Mouse (Mus musculus) liver, adult 2 months (tissue): ENCODE measurements around the gene Eefsec. TPM values are rescaled to one million over a fixed set of nuclear protein-coding genes. Genes with fewer than 3 reads are reported as not detected.

ENCODE experiments used
- DNase-seq: peaks from one replicate; pipeline ENCODE4 v3.0.0-alpha.2; 2011; ENCODE audit warnings: low read depth, low spot score; ENCODE audit errors: extremely low read depth
- H3K27ac ChIP-seq: fragments of 200-500 bp; replicated peaks from 2 replicates; pipeline ENCODE4 v1.5.1; 2012; ENCODE audit warnings: low read depth, mild to moderate bottlenecking, control low read depth, inconsistent platforms, low read length; ENCODE audit not compliant: insufficient read depth
- H3K27me3 ChIP-seq: fragments of 200-500 bp; 2 replicates; pipeline ENCODE4 v1.6.1; 2012; ENCODE audit warnings: mild to moderate bottlenecking, moderate library complexity, low read length, inconsistent platforms; ENCODE audit not compliant: control insufficient read depth, insufficient read depth
- H3K36me3 ChIP-seq: fragments of 200-500 bp; 2 replicates; pipeline ENCODE4 v1.6.1; 2012; ENCODE audit warnings: low read length, inconsistent platforms; ENCODE audit not compliant: control insufficient read depth, insufficient read depth
- H3K4me1 ChIP-seq: fragments of 200-500 bp; 2 replicates; pipeline ENCODE4 v1.6.1; 2011; ENCODE audit warnings: low read length; ENCODE audit not compliant: control insufficient read depth, insufficient read depth
- H3K4me3 ChIP-seq: fragments of 200-500 bp; 2 replicates; pipeline ENCODE4 v1.5.1; 2011; ENCODE audit warnings: low read depth, mild to moderate bottlenecking, control low read depth, low read length, moderate library complexity; ENCODE audit not compliant: insufficient read depth
- H3K79me2 ChIP-seq: fragments of 200-500 bp; 2 replicates; pipeline ENCODE4 v1.6.1; 2012; ENCODE audit warnings: inconsistent platforms, mild to moderate bottlenecking, low read length, moderate library complexity; ENCODE audit not compliant: control insufficient read depth, insufficient read depth
- H3K9ac ChIP-seq: fragments of 200-500 bp; 2 replicates; pipeline ENCODE4 v1.6.1; 2012; ENCODE audit warnings: low read depth, mild to moderate bottlenecking, control low read depth, inconsistent platforms, low read length
- CTCF ChIP-seq: fragments of 200-500 bp; IDR thresholded peaks from 2 replicates; pipeline ENCODE4 v1.5.1; 2011; ENCODE audit warnings: low read depth, low read length, control low read depth
- POLR2A ChIP-seq: fragments of 200-500 bp; IDR thresholded peaks from 2 replicates; pipeline ENCODE4 v1.6.1; 2011; ENCODE audit warnings: low read length, control low read depth; ENCODE audit not compliant: insufficient read depth; ENCODE audit errors: extremely low read depth
- WGBS: fragments of 180-500 bp; shearing (Covaris S2); methylation state at CpG from one replicate; pipeline ENCODE4 v1.1.7; 2018; 5-methylcytosine and 5-hydroxymethylcytosine counted together
- polyA plus RNA-seq: library from polyadenylated mRNA; depleted of rRNA; stranded (reverse); fragments of >200 nt; gene quantifications from 2 replicates; pipeline ENCODE4 v1.2.3, GENCODE M21; 2012
- total RNA-seq: library from RNA; depleted of rRNA; stranded (reverse); fragments of >200 nt; gene quantifications from 2 replicates; pipeline ENCODE4 v1.2.3, GENCODE M21; 2014

Gene Eefsec
- total and polyA plus RNA-seq, 2 experiments = 23.7 to 42.8 TPM

- Histone ChIP-seq H3K79me2 (peaks cover 16% of the 10 kb centered on the region; the same call in 1 of the 2 replicates), H3K4me3 (no peak overlapping the region), H3K4me1 (peaks cover 7% of the 10 kb centered on the region), H3K9ac (no peak overlapping the region), H3K27ac (no peak overlapping the region), H3K27me3 (no peaks in the 10 kb centered on the region), H3K36me3 (no peaks in the 10 kb centered on the region)
- no peak for TF ChIP-seq CTCF
- TF ChIP-seq POLR2A = no peak
- DNase-seq = no peak
- WGBS = 76% methylated on average over 8 of the region's 8 CpGs
Observed at GRCm38 (mm10) chr6:88384420-88385053, 61.8 kb downstream of the Eefsec start.

GRCm38 (mm10) chr6:88383734-88384133 is 62.6 kb downstream of the Eefsec start:
- DNase-seq = peak; percentile 88
- no peak overlapping the region for H3K27ac ChIP-seq

GRCm38 (mm10) chr6:88379756-88380155 is 66.6 kb downstream of the Eefsec start:
- WGBS = 33% methylated on average over 3 of the region's 3 CpGs
- peaks cover 5% of the 10 kb centered on the region for H3K4me1 ChIP-seq
- no peak overlapping the region for H3K27ac ChIP-seq
- H3K27me3 ChIP-seq = no peaks in the 10 kb centered on the region
- peaks cover 19% of the 10 kb centered on the region; the same call in 1 of the 2 replicates for H3K79me2 ChIP-seq
- H3K36me3 ChIP-seq = peaks cover 2% of the 10 kb centered on the region; the same call in 1 of the 2 replicates
- H3K4me3 ChIP-seq = no peak overlapping the region
- DNase-seq = peak; percentile 34
- TF ChIP-seq CTCF (no peak), POLR2A (no peak)
- H3K9ac ChIP-seq = no peak overlapping the region

More at GRCm38 (mm10) chr6:88383734-88384133, 62.6 kb downstream of the Eefsec start:
- Histone ChIP-seq H3K27me3 (no peaks in the 10 kb centered on the region), H3K9ac (no peak overlapping the region), H3K4me3 (no peak overlapping the region), H3K36me3 (no peaks in the 10 kb centered on the region), H3K4me1 (peaks cover 7% of the 10 kb centered on the region), H3K79me2 (peaks cover 16% of the 10 kb centered on the region; the same call in 1 of the 2 replicates)
- no peak for TF ChIP-seq CTCF
- no peak for TF ChIP-seq POLR2A

DNA sequence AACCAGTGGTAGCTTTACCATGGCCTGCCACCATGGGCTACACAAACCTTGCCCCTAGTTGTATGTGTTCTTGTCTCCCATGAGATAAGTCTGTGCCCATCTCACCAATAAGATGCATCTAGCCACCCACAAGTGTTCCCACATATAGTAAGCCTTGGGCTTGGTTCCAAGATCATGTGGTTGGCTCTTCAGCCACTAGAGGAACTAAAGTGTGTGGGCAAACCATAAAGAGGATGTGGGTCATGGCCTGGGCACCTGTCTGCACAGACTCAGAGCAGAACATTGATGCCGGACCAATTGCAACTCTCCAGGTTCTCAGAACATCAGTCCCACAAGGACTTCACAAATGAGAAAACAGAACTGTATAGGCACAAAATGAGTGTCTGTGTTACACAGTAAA is 67.5 kb downstream of the Eefsec start:
- 95% methylated on average over 1 of the region's 1 CpGs for WGBS
- no peak overlapping the region for H3K9ac ChIP-seq
- DNase-seq = no peak
- H3K36me3 ChIP-seq = peaks cover 2% of the 10 kb centered on the region; the same call in 1 of the 2 replicates
- no peaks in the 10 kb centered on the region for H3K27me3 ChIP-seq
- H3K27ac ChIP-seq = no peak overlapping the region
- H3K4me1 ChIP-seq = peaks cover under 1% of the 10 kb centered on the region
- peaks cover 16% of the 10 kb centered on the region; the same call in 1 of the 2 replicates for H3K79me2 ChIP-seq
- TF ChIP-seq POLR2A (no peak), CTCF (no peak)
- no peak overlapping the region for H3K4me3 ChIP-seq

DNA sequence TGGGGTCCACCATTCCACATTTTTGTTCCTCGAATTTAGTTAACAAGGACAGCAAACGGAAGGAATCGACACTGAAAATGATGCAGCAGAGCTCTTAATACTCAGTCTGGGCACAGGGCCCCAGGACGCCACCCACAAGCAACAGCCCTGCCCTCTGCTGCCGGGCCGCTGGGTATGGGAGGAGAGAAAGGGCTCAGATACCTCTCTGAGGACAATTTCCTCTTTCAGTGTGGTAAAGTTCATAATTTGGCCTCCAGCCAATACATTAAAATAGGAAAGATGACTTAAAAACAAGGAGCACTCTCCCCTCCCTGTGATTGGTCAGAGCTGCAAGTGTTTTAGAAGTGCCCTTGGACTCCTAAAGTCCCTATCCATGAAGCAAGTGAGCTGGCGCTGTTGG is 72.1 kb downstream of the Eefsec start:
- Histone ChIP-seq H3K79me2 (peaks cover 3% of the 10 kb centered on the region), H3K36me3 (peaks cover 2% of the 10 kb centered on the region; the same call in 1 of the 2 replicates), H3K4me1 (no peaks in the 10 kb centered on the region), H3K9ac (no peak overlapping the region), H3K27me3 (no peaks in the 10 kb centered on the region), H3K27ac (no peak overlapping the region), H3K4me3 (no peak overlapping the region)
- no peak for TF ChIP-seq CTCF
- WGBS = 87% methylated on average over 7 of the region's 7 CpGs
- no peak for DNase-seq

GRCm38 (mm10) chr6:88369851-88370635 is 76.3 kb downstream of the Eefsec start:
- no peak overlapping the region for H3K4me3 ChIP-seq
- H3K79me2 ChIP-seq = no peaks in the 10 kb centered on the region; the same call in 1 of the 2 replicates
- H3K4me1 ChIP-seq = no peaks in the 10 kb centered on the region
- 47% methylated on average over 8 of the region's 8 CpGs for WGBS
- H3K9ac ChIP-seq = no peak overlapping the region
- no peaks in the 10 kb centered on the region for H3K27me3 ChIP-seq
- TF ChIP-seq CTCF = no peak
- no peak for TF ChIP-seq POLR2A
- H3K36me3 ChIP-seq = no peaks in the 10 kb centered on the region
- no peak overlapping the region for H3K27ac ChIP-seq
- DNase-seq = peak; percentile 60
